Mouse (Mus musculus): ENCODE data around the gene Taf1b. TPM values are rescaled to one million over a fixed set of nuclear protein-coding genes. Genes with fewer than 3 reads are reported as not detected.
"Not testable (repeated sequence)": the region's sequence is repeated elsewhere in the genome, so short reads cannot be mapped to it uniquely, and the experiment has no call there.

The Taf1b gene
- total RNA-seq (2015) (31.0 and 34.1 TPM in 2 replicates), total RNA-seq (2017) (39.3 and 56.8 TPM in 2 replicates)

GRCm38 (mm10) chr12:24498150-24498840 lies at the start of gene Taf1b:
Gene Taf1b (plus strand): TSS chr12:24498359.
- ATAC-seq (replicated peaks; ENCODE audit: poor library complexity) = peak; percentile 94

- no peak for ATAC-seq (replicated peaks; ENCODE audit: poor library complexity)
Measured at GRCm38 (mm10) chr12:24460406-24460805, 37.8 kb upstream of the Taf1b start.

- peak; percentile 89 for ATAC-seq (replicated peaks; ENCODE audit: poor library complexity)
Measured at GRCm38 (mm10) chr12:24462121-24462520, 36.0 kb upstream of the Taf1b start.

- ATAC-seq (replicated peaks; ENCODE audit: poor library complexity) = not testable (repeated sequence)
Measured at GRCm38 (mm10) chr12:24463490-24463889, 34.7 kb upstream of the Taf1b start.

GRCm38 (mm10) chr12:24468966-24469365 lies 29.2 kb upstream of the Taf1b start:
- no peak for ATAC-seq (replicated peaks; ENCODE audit: poor library complexity)

- ATAC-seq (replicated peaks; ENCODE audit: poor library complexity) = peak; percentile 93
Measured at GRCm38 (mm10) chr12:24470943-24471342, 27.2 kb upstream of the Taf1b start.

GRCm38 (mm10) chr12:24473221-24473620 lies 24.9 kb upstream of the Taf1b start:
- ATAC-seq (replicated peaks; ENCODE audit: poor library complexity) = no peak

GRCm38 (mm10) chr12:24484930-24485329 lies 13.2 kb upstream of the Taf1b start:
- peak; percentile 52; the same call in 1 of the 2 replicates for ATAC-seq (replicated peaks; ENCODE audit: poor library complexity)

GRCm38 (mm10) chr12:24486882-24487281 lies 11.3 kb upstream of the Taf1b start:
- no peak for ATAC-seq (replicated peaks; ENCODE audit: poor library complexity)

GRCm38 (mm10) chr12:24492507-24492906 lies 5.7 kb upstream of the Taf1b start:
- peak; percentile 85 for ATAC-seq (replicated peaks; ENCODE audit: poor library complexity)

- ATAC-seq (replicated peaks; ENCODE audit: poor library complexity) = peak; percentile 35; the same call in 1 of the 2 replicates
Measured at GRCm38 (mm10) chr12:24493011-24493410, 5.1 kb upstream of the Taf1b start.

GRCm38 (mm10) chr12:24493412-24493811 lies 4.7 kb upstream of the Taf1b start:
- ATAC-seq (replicated peaks; ENCODE audit: poor library complexity) = peak; percentile 48

- not testable (repeated sequence) for ATAC-seq (replicated peaks; ENCODE audit: poor library complexity)
Measured at GRCm38 (mm10) chr12:24494791-24495190, 3.4 kb upstream of the Taf1b start.

- not testable (repeated sequence) for ATAC-seq (replicated peaks; ENCODE audit: poor library complexity)
Measured at GRCm38 (mm10) chr12:24498841-24499485, 804 bp downstream of the Taf1b start.

- ATAC-seq (replicated peaks; ENCODE audit: poor library complexity) = peak; percentile 68
Measured at GRCm38 (mm10) chr12:24517118-24517517, 19.0 kb downstream of the Taf1b start.

- ATAC-seq (replicated peaks; ENCODE audit: poor library complexity) = no peak
Measured at GRCm38 (mm10) chr12:24521076-24521475, 22.9 kb downstream of the Taf1b start.

- ATAC-seq (replicated peaks; ENCODE audit: poor library complexity) = not testable (repeated sequence)
Measured at GRCm38 (mm10) chr12:24525065-24525464, 26.9 kb downstream of the Taf1b start.

- peak; percentile 89 for ATAC-seq (replicated peaks; ENCODE audit: poor library complexity)
Measured at GRCm38 (mm10) chr12:24536390-24536789, 38.2 kb downstream of the Taf1b start.

GRCm38 (mm10) chr12:24537201-24537600 lies 39.0 kb downstream of the Taf1b start:
- no peak for ATAC-seq (replicated peaks; ENCODE audit: poor library complexity)

- no peak for ATAC-seq (replicated peaks; ENCODE audit: poor library complexity)
Measured at GRCm38 (mm10) chr12:24537965-24538364, 39.8 kb downstream of the Taf1b start.

- 0 out of 2 replicates have a peak, but pooled peaks have one; percentile 17 for ATAC-seq (replicated peaks; ENCODE audit: poor library complexity)
Measured at GRCm38 (mm10) chr12:24541426-24542154, 43.4 kb downstream of the Taf1b start.

Measured in megakaryocyte progenitor cell, adult 5-6 weeks (primary cell).